10 mouse cellular contexts compared by ENCODE assay signal in genomic region chr1:89068812-89069211, GRCm38 (mm10). TPM values are rescaled to one million over a fixed set of nuclear protein-coding genes. Genes with fewer than 3 reads are reported as not detected.
DNase-seq lines count a peak whose midpoint lies in the region; ATAC-seq and TF ChIP-seq lines count a peak whose summit lies in the region.
"Had no signal": no experiment of that assay in that cellular context is flagged by ENCODE, and none has a peak within 500 bp of the region (broad histone marks: within the 10 kb centered on the region; RNA-seq: fewer than 3 reads in every experiment).

No protein-coding gene starts in this region.

- H3K4me1 ChIP-seq in heart, embryonic 15.5 days (replicated peaks): peaks cover 32% of the 10 kb centered on the region
- peaks cover 43% of the 10 kb centered on the region for H3K4me1 ChIP-seq in hindbrain, embryonic 15.5 days (replicated peaks)
- peaks cover 13% of the 10 kb centered on the region; the same call in 1 of the 2 replicates for H3K4me1 ChIP-seq in midbrain, postnatal 0 days (ENCODE audit: insufficient read depth, low read length)

- H3K27me3 ChIP-seq in heart, embryonic 15.5 days: no peaks in the 10 kb centered on the region
- no peaks in the 10 kb centered on the region for H3K27me3 ChIP-seq in hindbrain, embryonic 15.5 days
- H3K27me3 ChIP-seq in midbrain, postnatal 0 days (ENCODE audit: insufficient read depth, low read length): no peaks in the 10 kb centered on the region

- H3K9ac ChIP-seq in heart, embryonic 15.5 days: no peak overlapping the region
- H3K9ac ChIP-seq in hindbrain, embryonic 15.5 days: no peak overlapping the region
- no peak overlapping the region for H3K9ac ChIP-seq in midbrain, postnatal 0 days (replicated peaks; ENCODE audit: low read length, poor library complexity, severe bottlenecking)

- TF ChIP-seq CTCF in midbrain, postnatal 0 days (IDR thresholded peaks at IDR 0.05): no peak

- no peak for DNase-seq in heart, adult 9 months (ENCODE audit: low spot score in 2 of 2)
- peak; percentile 83 for DNase-seq in NIH3T3 (ENCODE audit: low read depth)
- DNase-seq in midbrain, postnatal 0 days (ENCODE audit: low spot score): no peak
- DNase-seq in c-Kit-positive CD71-positive TER-119-positive erythroid progenitor cells, embryonic 14.5 days (ENCODE audit: low spot score): no peak
- no peak for DNase-seq in urinary bladder, postnatal 36 days (ENCODE audit: low spot score in 2 of 2)
- DNase-seq in lung, postnatal 25 days (ENCODE audit: low spot score): no peak
- DNase-seq: right cerebral cortex, postnatal 14 days had no signal

- no peaks in the 10 kb centered on the region for H3K36me3 ChIP-seq in heart, embryonic 15.5 days
- no peaks in the 10 kb centered on the region for H3K36me3 ChIP-seq in hindbrain, embryonic 15.5 days
- no peaks in the 10 kb centered on the region for H3K36me3 ChIP-seq in midbrain, postnatal 0 days (ENCODE audit: insufficient read depth, low read length)

- no peaks in the 10 kb centered on the region for H3K9me3 ChIP-seq in heart, embryonic 15.5 days (replicated peaks)
- no peaks in the 10 kb centered on the region for H3K9me3 ChIP-seq in hindbrain, embryonic 15.5 days
- H3K9me3 ChIP-seq in midbrain, postnatal 0 days (ENCODE audit: low read length): no peaks in the 10 kb centered on the region

- no peak overlapping the region; the same call in 1 of the 2 replicates for H3K4me2 ChIP-seq in heart, embryonic 15.5 days
- peak overlapping the region; percentile 89 for H3K4me2 ChIP-seq in hindbrain, embryonic 15.5 days
- H3K4me2 ChIP-seq in midbrain, postnatal 0 days (ENCODE audit: low read depth, low read length, poor library complexity, severe bottlenecking): peak overlapping the region; percentile 87

- H3K4me3 ChIP-seq in heart, embryonic 15.5 days: no peak overlapping the region
- no peak overlapping the region; the same call in 1 of the 2 replicates for H3K4me3 ChIP-seq in hindbrain, embryonic 15.5 days
- peak overlapping the region; percentile 76 for H3K4me3 ChIP-seq in midbrain, postnatal 0 days (ENCODE audit: low read depth, low read length)

- 68% methylated on average over 5 of the region's 5 CpGs for WGBS in heart, embryonic 15.5 days
- 64% methylated on average over 5 of the region's 5 CpGs for WGBS in hindbrain, embryonic 15.5 days
- WGBS in midbrain, postnatal 0 days: 61% methylated on average over 5 of the region's 5 CpGs

- no peak for ATAC-seq in heart, embryonic 15.5 days (replicated peaks; ENCODE audit: insufficient number of reproducible peaks, insufficient read depth, low FRiP score, low read depth)
- ATAC-seq in hindbrain, embryonic 15.5 days (ENCODE audit: low FRiP score, low read depth): no peak
- ATAC-seq in midbrain, postnatal 0 days (ENCODE audit: low FRiP score): no peak
- ATAC-seq: inflammation-experienced regulatory T-cells, adult 6 months had no signal

- peak overlapping the region; percentile 87 for H3K27ac ChIP-seq in heart, embryonic 15.5 days
- no peak overlapping the region for H3K27ac ChIP-seq in hindbrain, embryonic 15.5 days (replicated peaks)
- no peak overlapping the region for H3K27ac ChIP-seq in midbrain, postnatal 0 days (ENCODE audit: low read depth, low read length)

RNA-seq across cellular contexts. Expression of gene Sh3bp4, which starts 1.4 kb away (rescaled TPM):
- 21.2 and 21.7 TPM in 2 replicates for polyA plus RNA-seq in heart, embryonic 15.5 days (2015; fragmentation: Nextera tagmentation; extraction: Ambion mirVana)
- polyA plus RNA-seq in hindbrain, embryonic 15.5 days (2015; fragmentation: Nextera tagmentation; extraction: Ambion mirVana): 13.8 and 16.2 TPM in 2 replicates
- total RNA-seq in midbrain, postnatal 0 days (2014; rRNA removed): 22.0 and 26.5 TPM in 2 replicates
- polyA plus RNA-seq in midbrain, postnatal 0 days (2015; fragmentation: Nextera tagmentation; extraction: Ambion mirVana): 10.3 and 11.0 TPM in 2 replicates
